Mouse (Mus musculus) heart, adult 2 months (tissue): ENCODE measurements around the gene Mien1.

Source experiments
- CTCF ChIP-seq: fragments of 200-600 bp; IDR thresholded peaks from 2 replicates; pipeline ENCODE4 v1.8.1; 2022; ENCODE audit warnings: antibody characterized with exemption, mild to moderate bottlenecking, moderate library complexity
- EP300 ChIP-seq: fragments of 200-500 bp; IDR thresholded peaks from 2 replicates; pipeline ENCODE4 v1.6.1; 2011; ENCODE audit warnings: low read depth, low read length, control low read depth; ENCODE audit not compliant: insufficient read depth

GRCm38 (mm10) chr11:98459860-98460259, 21.1 kb upstream of the Mien1 start:
- TF ChIP-seq EP300: no peak
- TF ChIP-seq CTCF: no peak
